Mouse (Mus musculus) midbrain, embryonic 12.5 days (tissue): ENCODE data around the gene Zfp53. TPM values are rescaled to one million over a fixed set of nuclear protein-coding genes. Genes with fewer than 3 reads are reported as not detected.
A peak's percentile ranks its signal among the peaks of the same experiment; 100 is the strongest.
"Not testable (repeated sequence)": the region's sequence is repeated elsewhere in the genome, so short reads cannot be mapped to it uniquely, and the experiment has no call there.

Source experiments
- ATAC-seq: fragments of 200-750 bp; cut with Nextera tagmentation; 2 replicates; pipeline ENCODE4 v1.8.0; 2017; ENCODE audit warnings: low read depth, moderate TSS enrichment, moderate library complexity; ENCODE audit not compliant: low FRiP score
- H3K27ac ChIP-seq: fragments of 300-500 bp; sonication (generic); replicated peaks from 2 replicates; pipeline ENCODE4 v1.5.1; 2016; ENCODE audit warnings: mild to moderate bottlenecking
- H3K27me3 ChIP-seq: fragments of 300-500 bp; sonication (generic); 2 replicates; pipeline ENCODE4 v1.6.1; 2016; ENCODE audit warnings: mild to moderate bottlenecking
- H3K36me3 ChIP-seq: fragments of 300-500 bp; sonication (generic); 2 replicates; pipeline ENCODE4 v1.6.1; 2016
- H3K4me1 ChIP-seq: fragments of 300-500 bp; sonication (generic); 2 replicates; pipeline ENCODE4 v1.6.1; 2016
- H3K4me2 ChIP-seq: fragments of 300-500 bp; sonication (generic); replicated peaks from 2 replicates; pipeline ENCODE4 v1.6.1; 2016; ENCODE audit warnings: mild to moderate bottlenecking, moderate library complexity
- H3K4me3 ChIP-seq: fragments of 300-500 bp; sonication (generic); 2 replicates; pipeline ENCODE4 v1.5.1; 2016; ENCODE audit warnings: mild to moderate bottlenecking
- H3K9ac ChIP-seq: fragments of 300-500 bp; sonication (generic); replicated peaks from 2 replicates; pipeline ENCODE4 v1.6.1; 2016; ENCODE audit warnings: mild to moderate bottlenecking, moderate library complexity
- H3K9me3 ChIP-seq: fragments of 300-500 bp; sonication (generic); 2 replicates; pipeline ENCODE4 v1.6.1; 2016; ENCODE audit warnings: mild to moderate bottlenecking
- WGBS: fragments of 180-500 bp; shearing (Covaris S2); methylation state at CpG from one replicate; pipeline ENCODE4 v1.1.7; 2016; 5-methylcytosine and 5-hydroxymethylcytosine counted together
- polyA plus RNA-seq: library from polyadenylated mRNA; unstranded; fragments of >200 nt; fragmentation: Nextera tagmentation; extraction: Ambion mirVana; gene quantifications from 2 replicates; pipeline ENCODE4 v1.2.1, GENCODE M21; 2016

Zfp53 gene
- 8.4 and 8.5 TPM in 2 replicates for polyA plus RNA-seq

DNA sequence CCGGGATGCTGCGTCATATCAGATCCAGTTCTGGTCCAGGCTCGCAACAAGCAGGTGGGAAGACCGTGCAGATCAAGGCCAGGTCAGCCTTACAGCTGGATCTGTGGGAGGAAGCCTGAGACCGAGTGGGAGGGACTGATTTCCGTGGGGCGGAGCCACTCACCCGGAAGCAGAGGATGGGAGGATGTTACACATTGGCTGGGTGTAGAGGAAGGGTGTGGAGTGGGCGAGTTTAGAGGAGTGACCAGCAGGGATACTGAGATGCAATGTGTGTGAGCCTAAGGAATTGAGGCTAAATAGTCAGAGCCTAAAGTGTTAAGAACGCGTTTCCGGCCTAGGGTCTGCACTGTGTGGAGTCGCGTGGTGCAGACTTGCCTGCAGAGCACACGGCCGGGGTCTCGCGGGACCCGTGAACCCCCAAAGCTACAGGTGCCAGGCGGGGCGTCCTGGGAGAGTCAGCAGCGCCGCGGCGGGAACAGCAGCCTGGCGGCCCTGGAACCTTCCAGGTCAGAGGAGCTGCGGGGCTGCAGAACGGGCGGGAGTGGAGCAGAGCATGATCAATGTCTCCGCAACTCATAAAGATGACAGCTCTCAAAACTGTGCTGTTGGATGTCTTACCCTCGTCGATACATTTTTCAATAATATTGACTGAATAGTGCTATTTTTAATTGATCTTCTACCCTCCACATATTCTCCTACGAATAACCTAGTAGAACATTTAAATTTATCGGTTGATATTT is at the start of gene Zfp53:
Gene Zfp53, plus strand, starts transcription at position 239 of the 740 bp plus-strand sequence.
- WGBS, result 2% methylated on average over 34 of the region's 34 CpGs
- Histone ChIP-seq H3K27me3 (no peaks in the 10 kb centered on the region), H3K36me3 (0 out of 2 replicates have a peak, but pooled peaks cover 4% of the 10 kb centered on the region), H3K9me3 (no peaks in the 10 kb centered on the region), H3K27ac (peak within 1 kb of the TSS; percentile 58), H3K4me3 (peak within 1 kb of the TSS; percentile 81), H3K4me1 (peaks cover 8% of the 10 kb centered on the region), H3K4me2 (peak within 1 kb of the TSS; percentile 68), H3K9ac (peak within 1 kb of the TSS; percentile 66)
- ATAC-seq, result peak; percentile 100

DNA sequence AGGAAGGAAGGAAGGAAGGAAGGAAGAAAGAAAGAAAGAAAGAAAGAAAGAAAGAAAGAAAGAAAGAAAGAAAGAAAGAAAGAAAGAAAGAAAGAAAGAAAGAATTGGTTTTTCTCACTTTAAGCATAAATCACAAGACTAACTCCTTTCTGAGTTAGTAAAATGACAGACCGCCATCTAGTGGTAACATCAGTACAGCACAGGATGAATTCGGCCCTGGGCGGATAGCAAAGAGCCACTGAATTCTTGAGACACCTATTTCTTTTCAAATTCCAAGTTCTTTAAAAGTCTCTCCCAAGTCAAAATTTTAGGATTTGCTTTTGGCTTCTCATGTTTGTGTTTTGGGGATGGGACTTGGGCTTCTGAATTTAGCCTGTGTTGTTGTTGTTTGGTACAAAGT is 39.1 kb upstream of the Zfp53 start:
- no peaks in the 10 kb centered on the region for H3K9me3 ChIP-seq
- peak overlapping the region; percentile 76 for H3K27ac ChIP-seq
- WGBS, result 0% methylated on average over 3 of the region's 3 CpGs

DNA sequence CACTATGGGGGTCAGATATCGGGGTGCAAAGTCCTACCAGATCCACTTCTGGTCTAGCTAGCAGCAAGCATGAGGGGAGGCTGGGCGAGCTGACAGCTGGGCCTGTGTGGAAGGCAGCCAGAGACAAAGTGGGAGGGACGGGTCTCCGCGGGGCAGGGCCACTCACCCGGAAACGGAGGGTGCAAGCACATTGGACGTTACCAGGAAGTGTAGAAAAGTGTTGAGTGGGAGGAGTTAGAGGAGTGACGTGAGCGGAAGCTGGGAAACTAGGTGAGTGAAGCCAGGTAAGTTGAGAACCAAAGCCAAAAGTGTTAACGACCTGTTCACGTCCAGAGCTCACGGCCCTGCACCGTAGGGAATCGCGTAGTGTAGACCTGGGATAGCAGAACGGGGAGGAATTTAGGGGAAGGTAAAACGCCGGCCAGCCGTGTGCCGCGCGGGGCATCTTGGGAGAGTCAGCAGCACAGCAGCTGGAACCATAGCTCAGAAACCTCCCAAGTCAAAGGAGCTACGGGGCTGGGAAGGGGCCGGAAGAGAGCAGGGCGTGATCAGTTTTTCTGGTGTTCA is 38.6 kb upstream of the Zfp53 start, which contains the start of gene Zfp51:
Gene Zfp51, plus strand, starts transcription at position 237 of the 567 bp plus-strand sequence.
- peak within 1 kb of the TSS; percentile 57 for H3K4me2 ChIP-seq
- peak; percentile 99 for ATAC-seq
- under 1% methylated on average over 26 of the region's 26 CpGs for WGBS
- H3K27me3 ChIP-seq, result 0 out of 2 replicates have a peak, but pooled peaks cover 4% of the 10 kb centered on the region
- H3K27ac ChIP-seq, result peak within 1 kb of the TSS; percentile 76
- peak within 1 kb of the TSS; percentile 57 for H3K9ac ChIP-seq
- H3K4me1 ChIP-seq, result peaks cover 6% of the 10 kb centered on the region; the same call in 1 of the 2 replicates
- no peaks in the 10 kb centered on the region for H3K9me3 ChIP-seq
- peaks cover 8% of the 10 kb centered on the region for H3K36me3 ChIP-seq
- peak within 1 kb of the TSS; percentile 61 for H3K4me3 ChIP-seq

More for the DNA sequence above, 39.1 kb upstream of the Zfp53 start:
- ATAC-seq, result peak; percentile 74
- Histone ChIP-seq H3K9ac (peak overlapping the region; percentile 52), H3K4me1 (peaks cover 6% of the 10 kb centered on the region; the same call in 1 of the 2 replicates), H3K4me2 (peak overlapping the region; percentile 57), H3K27me3 (0 out of 2 replicates have a peak, but pooled peaks cover 4% of the 10 kb centered on the region), H3K4me3 (peak overlapping the region; percentile 61), H3K36me3 (peaks cover 8% of the 10 kb centered on the region)

DNA sequence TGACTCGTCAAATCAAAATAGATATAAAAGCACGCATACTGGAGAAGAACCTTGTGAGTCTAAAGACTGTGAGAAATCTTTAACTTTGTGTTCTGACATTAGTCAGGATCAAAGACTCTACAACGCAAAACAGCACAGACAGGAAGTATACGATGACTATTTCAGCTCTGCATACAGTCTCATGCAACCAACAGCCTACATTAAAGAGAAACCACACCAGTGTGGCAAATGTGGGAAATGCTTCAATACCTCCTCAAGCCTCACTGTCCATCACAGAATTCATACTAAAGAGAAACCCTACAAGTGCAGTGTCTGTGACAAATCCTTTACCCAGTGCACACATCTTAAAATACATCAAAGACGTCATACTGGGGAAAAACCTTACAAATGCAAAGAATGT is 25.2 kb upstream of the Zfp53 start:
- no peaks in the 10 kb centered on the region for H3K27me3 ChIP-seq
- no peak overlapping the region for H3K4me3 ChIP-seq
- ATAC-seq, result no peak
- no peak overlapping the region for H3K27ac ChIP-seq
- no peaks in the 10 kb centered on the region for H3K9me3 ChIP-seq
- WGBS, result 91% methylated on average over 5 of the region's 5 CpGs
- no peak overlapping the region for H3K4me2 ChIP-seq
- H3K36me3 ChIP-seq, result peaks cover 50% of the 10 kb centered on the region
- no peaks in the 10 kb centered on the region for H3K4me1 ChIP-seq
- H3K9ac ChIP-seq, result no peak overlapping the region

DNA sequence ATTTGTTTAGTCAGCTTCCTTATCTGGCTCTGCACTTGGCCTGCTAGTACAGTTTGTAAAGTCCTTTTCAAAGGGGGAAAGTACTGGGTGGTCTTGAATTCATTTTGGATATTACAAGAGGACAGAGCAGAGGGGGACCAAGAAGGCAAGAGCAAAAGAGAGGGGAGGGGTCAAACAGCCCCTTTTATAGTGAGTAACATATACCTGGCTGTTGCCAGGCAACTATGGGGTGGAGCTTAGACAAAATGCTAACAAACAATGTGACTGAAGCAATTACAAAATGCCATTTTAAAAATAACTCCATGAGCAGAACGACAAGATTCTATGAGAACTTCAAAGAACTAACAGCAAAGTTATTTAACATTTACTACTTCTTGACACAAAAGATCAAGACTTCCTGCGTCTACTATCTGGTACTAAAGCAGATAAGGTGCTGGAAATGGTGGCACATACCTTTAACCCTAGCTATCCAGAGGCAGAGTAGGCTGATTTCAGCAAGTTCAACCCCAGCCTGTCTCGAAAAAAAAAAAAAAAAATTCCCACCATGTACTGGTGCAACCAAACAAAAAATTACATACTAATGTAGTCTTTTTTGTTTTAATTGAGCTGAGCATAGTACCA is 16.7 kb upstream of the Zfp53 start:
- Histone ChIP-seq H3K36me3 (no peaks in the 10 kb centered on the region), H3K4me3 (no peak overlapping the region), H3K4me1 (no peaks in the 10 kb centered on the region), H3K27ac (no peak overlapping the region), H3K27me3 (no peaks in the 10 kb centered on the region), H3K9ac (no peak overlapping the region), H3K9me3 (no peaks in the 10 kb centered on the region), H3K4me2 (no peak overlapping the region)
- WGBS, result 75% methylated on average over 3 of the region's 3 CpGs
- ATAC-seq, result no peak

DNA sequence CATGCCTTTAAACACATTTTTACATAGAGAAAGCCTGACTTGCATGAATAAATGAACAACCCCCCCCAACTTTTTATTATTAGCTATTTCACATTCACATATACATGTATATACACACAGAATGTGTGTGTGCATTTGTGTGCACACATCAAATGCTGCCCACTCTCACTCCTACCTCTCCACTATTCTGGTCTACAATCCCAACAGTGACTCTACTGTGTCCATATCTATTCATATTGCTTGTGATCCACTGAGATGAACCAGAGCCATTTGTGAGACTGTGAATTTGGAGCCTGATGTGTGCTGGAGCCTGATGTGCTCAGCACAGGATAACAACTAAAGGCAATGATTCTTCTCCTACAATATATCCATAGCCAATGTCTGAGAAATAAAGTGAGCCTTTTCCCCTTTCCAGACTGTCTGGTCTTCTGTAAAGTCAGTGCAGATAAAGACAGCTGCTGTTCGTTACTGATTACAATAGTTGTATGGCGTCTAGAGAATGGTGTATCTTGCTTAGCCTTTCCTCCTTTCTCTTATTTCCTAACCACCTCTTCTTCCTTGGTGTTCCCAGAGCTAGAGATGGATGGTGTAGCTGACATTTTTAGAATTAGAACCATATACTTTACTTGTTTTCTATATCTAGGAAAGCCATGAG is 16.0 kb upstream of the Zfp53 start:
- WGBS, result 79% methylated on average over 2 of the region's 2 CpGs
- ATAC-seq, result no peak
- Histone ChIP-seq H3K27ac (no peak overlapping the region), H3K9ac (no peak overlapping the region), H3K27me3 (no peaks in the 10 kb centered on the region), H3K4me1 (no peaks in the 10 kb centered on the region), H3K36me3 (no peaks in the 10 kb centered on the region), H3K4me2 (no peak overlapping the region), H3K4me3 (no peak overlapping the region), H3K9me3 (no peaks in the 10 kb centered on the region)

DNA sequence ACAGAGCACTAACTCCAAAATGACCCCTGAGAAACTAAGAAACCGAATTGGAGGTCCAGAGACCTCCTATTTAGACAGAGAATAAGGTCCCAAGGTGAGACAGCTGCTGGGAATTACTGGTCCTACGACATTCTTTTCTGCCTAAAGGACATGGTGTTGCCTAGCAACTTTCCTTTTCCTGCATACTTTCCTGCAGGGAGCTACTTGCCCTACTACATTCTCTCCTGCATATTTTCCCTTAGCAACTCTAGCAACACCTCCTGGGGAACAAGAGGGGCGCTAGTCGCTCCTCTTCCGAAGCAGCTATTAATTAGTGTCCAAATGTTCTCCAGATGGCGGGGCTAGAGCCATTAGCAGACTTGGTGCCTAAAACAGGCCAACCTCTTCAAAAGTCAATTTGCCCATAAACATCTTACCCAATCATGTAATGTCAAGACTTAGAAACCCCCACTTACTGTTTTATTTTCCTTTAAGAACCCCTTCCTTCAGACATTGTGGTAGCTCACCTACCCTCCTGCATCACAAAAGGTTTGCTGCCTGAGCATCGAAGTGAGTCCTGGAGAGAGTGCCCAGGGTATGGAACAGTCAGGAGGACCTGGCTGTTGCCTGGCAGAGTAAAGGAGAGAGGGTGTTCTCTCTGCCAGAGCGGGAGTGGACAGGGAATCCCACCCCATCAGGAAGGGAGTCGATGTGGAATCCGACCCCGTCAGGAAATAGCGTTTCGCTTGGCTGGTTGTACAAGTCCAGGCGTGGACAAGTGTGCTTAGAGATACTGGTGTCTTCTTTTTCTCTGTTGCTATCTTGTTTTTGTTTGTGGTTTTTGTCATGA is 15.2 kb upstream of the Zfp53 start:
- H3K9ac ChIP-seq, result no peak overlapping the region
- no peaks in the 10 kb centered on the region for H3K36me3 ChIP-seq
- no peaks in the 10 kb centered on the region for H3K4me1 ChIP-seq
- H3K4me3 ChIP-seq, result no peak overlapping the region
- 35% methylated on average over 14 of the region's 14 CpGs for WGBS
- no peak for ATAC-seq
- no peaks in the 10 kb centered on the region for H3K9me3 ChIP-seq
- no peak overlapping the region for H3K27ac ChIP-seq
- H3K4me2 ChIP-seq, result no peak overlapping the region
- no peaks in the 10 kb centered on the region for H3K27me3 ChIP-seq

DNA sequence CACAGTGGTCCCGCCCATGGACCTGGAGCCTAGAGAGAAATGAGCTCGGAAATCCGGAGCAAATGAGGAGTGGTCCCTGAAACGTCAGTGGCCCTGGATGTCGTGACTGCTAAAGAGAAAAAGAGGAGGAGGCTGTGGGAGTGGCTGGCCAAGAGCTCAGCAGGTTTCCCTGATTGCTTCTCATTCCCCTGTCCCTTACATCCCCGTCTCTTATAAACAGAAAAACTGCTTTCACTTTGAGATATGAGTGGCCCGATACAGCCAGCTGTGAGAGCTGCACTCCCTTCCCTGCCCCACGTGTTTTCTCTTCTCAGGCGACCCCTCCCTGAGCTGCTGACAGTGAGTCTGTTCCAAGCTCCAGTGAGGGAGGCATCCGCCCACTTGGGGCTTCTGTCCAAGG is 14.1 kb upstream of the Zfp53 start:
- H3K4me2 ChIP-seq, H3K9ac ChIP-seq, H3K27me3 ChIP-seq, H3K9me3 ChIP-seq, H3K27ac ChIP-seq, H3K4me1 ChIP-seq, ATAC-seq, H3K36me3 ChIP-seq, H3K4me3 ChIP-seq: not testable (repeated sequence)
- 30% methylated on average over 10 of the region's 10 CpGs for whole genome bisulfite sequencing

DNA sequence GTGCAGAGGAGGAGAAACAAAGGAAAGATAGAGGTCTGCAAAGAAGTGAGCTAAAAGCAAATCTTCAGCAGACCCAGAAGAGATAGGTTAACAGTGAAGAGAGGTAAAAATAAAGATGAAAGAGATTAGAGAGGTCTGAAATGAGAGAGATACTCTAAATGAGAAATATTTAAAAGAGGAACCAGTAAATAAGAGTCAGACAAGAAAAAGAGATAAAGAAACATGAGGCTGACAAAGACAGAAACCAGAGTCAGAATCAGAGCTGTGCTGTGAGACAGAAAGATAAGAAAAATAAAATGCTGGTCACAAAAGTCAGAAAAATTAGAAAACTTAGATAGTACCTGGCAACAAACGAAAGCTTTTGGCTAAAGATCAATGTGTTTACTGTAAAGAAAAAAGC is 13.5 kb upstream of the Zfp53 start:
- not testable (repeated sequence) for H3K9ac ChIP-seq, H3K27ac ChIP-seq, H3K36me3 ChIP-seq, H3K4me1 ChIP-seq, H3K27me3 ChIP-seq, H3K9me3 ChIP-seq, H3K4me3 ChIP-seq, H3K4me2 ChIP-seq, ATAC-seq
- WGBS, result 92% methylated on average over 1 of the region's 1 CpGs

DNA sequence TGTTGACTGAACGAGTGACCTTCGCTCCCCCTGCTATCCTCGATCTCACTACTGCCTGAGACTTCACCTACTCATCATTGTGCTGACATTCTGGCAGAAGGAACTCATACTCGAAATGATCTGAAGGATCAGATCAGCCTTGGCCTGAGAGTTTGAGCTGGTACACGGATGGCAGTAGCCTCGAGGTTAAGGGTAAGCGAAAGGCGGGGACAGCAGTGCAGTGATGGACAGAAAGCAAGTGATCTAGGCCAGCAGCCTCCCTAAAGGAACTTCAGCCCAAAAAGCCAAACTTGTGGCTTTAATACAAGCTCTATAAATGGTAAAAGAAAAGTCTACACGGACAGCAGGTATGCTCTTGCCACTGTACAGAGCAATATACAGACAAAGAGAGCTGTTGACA is 12.4 kb upstream of the Zfp53 start:
- not testable (repeated sequence) for H3K4me3 ChIP-seq, H3K4me1 ChIP-seq, H3K36me3 ChIP-seq, H3K9ac ChIP-seq, ATAC-seq, H3K27ac ChIP-seq, H3K27me3 ChIP-seq, H3K9me3 ChIP-seq, H3K4me2 ChIP-seq
- 90% methylated on average over 5 of the region's 9 CpGs for WGBS

DNA sequence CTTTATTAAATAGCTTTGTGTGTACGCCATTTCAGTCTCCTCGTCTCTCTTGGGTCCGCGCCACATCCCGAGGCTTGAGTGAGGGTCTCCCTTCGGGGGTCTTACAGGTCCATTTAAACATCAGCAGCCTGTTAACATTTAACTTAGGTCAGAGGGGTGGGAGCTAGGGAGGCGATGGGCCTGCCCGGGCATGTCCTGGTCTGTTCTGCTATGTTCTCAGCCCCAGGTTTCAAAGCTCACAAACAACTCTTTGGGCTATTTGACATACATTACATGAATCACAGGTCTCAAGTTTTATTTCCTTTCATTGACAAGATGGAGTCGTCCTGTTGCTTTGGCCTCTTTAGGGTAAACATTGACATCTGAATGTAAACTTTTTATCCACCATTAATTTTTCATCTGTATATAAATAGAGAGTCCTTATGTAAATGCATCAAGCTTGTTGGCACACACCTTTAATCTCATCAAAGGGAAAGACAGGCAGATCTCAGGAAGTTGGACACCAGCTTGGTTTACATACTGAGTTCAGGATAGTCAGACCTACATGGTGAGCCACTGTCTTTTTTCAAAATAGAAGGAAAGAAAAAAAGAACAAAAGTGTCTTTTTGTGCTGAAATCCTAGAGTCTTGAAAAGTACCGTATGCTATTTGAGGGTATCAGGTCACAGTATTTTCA is 10.6 kb upstream of the Zfp53 start:
- not testable (repeated sequence) for H3K27ac ChIP-seq, H3K9ac ChIP-seq, H3K9me3 ChIP-seq, H3K4me2 ChIP-seq, H3K4me3 ChIP-seq, H3K4me1 ChIP-seq, H3K36me3 ChIP-seq, ATAC-seq, H3K27me3 ChIP-seq
- WGBS, result 89% methylated on average over 10 of the region's 10 CpGs
